Mouse (Mus musculus): ENCODE results near the gene Dnah9. TPM values are rescaled to one million over a fixed set of nuclear protein-coding genes. Genes with fewer than 3 reads are reported as not detected.
A peak's percentile ranks its signal among the peaks of the same experiment; 100 is the strongest.

The Dnah9 gene
- total and polyA plus RNA-seq, 2 experiments from 2014 or later = 2.3 to 4.9 TPM

- DNase-seq (ENCODE audit: low spot score) = no peak
- Histone ChIP-seq H3K9me3 (ENCODE audit: low read length) (no peaks in the 10 kb centered on the region), H3K36me3 (ENCODE audit: insufficient read depth, low read length) (no peaks in the 10 kb centered on the region), H3K9ac (replicated peaks; ENCODE audit: low read length, poor library complexity, severe bottlenecking) (no peak overlapping the region), H3K4me3 (ENCODE audit: low read depth, low read length) (no peak overlapping the region), H3K27me3 (ENCODE audit: insufficient read depth, low read length) (no peaks in the 10 kb centered on the region), H3K4me1 (ENCODE audit: insufficient read depth, low read length) (no peaks in the 10 kb centered on the region), H3K4me2 (ENCODE audit: low read depth, low read length, poor library complexity, severe bottlenecking) (no peak overlapping the region), H3K27ac (ENCODE audit: low read depth, low read length) (no peak overlapping the region)
- no peak for ATAC-seq (ENCODE audit: low FRiP score)
- WGBS = 72% methylated on average over 10 of the region's 10 CpGs
- peak; percentile 38 for TF ChIP-seq CTCF (IDR thresholded peaks at IDR 0.05)
Observed at GRCm38 (mm10) chr11:65918480-65919236, 249.7 kb downstream of the Dnah9 start.

- Histone ChIP-seq H3K9ac (replicated peaks; ENCODE audit: low read length, poor library complexity, severe bottlenecking) (no peak overlapping the region), H3K27ac (ENCODE audit: low read depth, low read length) (no peak overlapping the region), H3K36me3 (ENCODE audit: insufficient read depth, low read length) (no peaks in the 10 kb centered on the region), H3K9me3 (ENCODE audit: low read length) (no peaks in the 10 kb centered on the region), H3K4me3 (ENCODE audit: low read depth, low read length) (no peak overlapping the region), H3K4me2 (ENCODE audit: low read depth, low read length, poor library complexity, severe bottlenecking) (no peak overlapping the region), H3K27me3 (ENCODE audit: insufficient read depth, low read length) (no peaks in the 10 kb centered on the region), H3K4me1 (ENCODE audit: insufficient read depth, low read length) (no peaks in the 10 kb centered on the region)
- ATAC-seq (ENCODE audit: low FRiP score) (no peak), DNase-seq (ENCODE audit: low spot score) (no peak)
- TF ChIP-seq CTCF (IDR thresholded peaks at IDR 0.05) = no peak
- 89% methylated on average over 4 of the region's 4 CpGs for WGBS
Observed at GRCm38 (mm10) chr11:65909195-65909594, 259.2 kb downstream of the Dnah9 start.

- 67% methylated on average over 2 of the region's 2 CpGs for WGBS
- Histone ChIP-seq H3K27me3 (ENCODE audit: insufficient read depth, low read length) (no peaks in the 10 kb centered on the region), H3K27ac (ENCODE audit: low read depth, low read length) (no peak overlapping the region), H3K4me1 (ENCODE audit: insufficient read depth, low read length) (no peaks in the 10 kb centered on the region), H3K9me3 (ENCODE audit: low read length) (no peaks in the 10 kb centered on the region), H3K4me2 (ENCODE audit: low read depth, low read length, poor library complexity, severe bottlenecking) (no peak overlapping the region), H3K36me3 (ENCODE audit: insufficient read depth, low read length) (no peaks in the 10 kb centered on the region), H3K9ac (replicated peaks; ENCODE audit: low read length, poor library complexity, severe bottlenecking) (no peak overlapping the region), H3K4me3 (ENCODE audit: low read depth, low read length) (no peak overlapping the region)
- TF ChIP-seq CTCF (IDR thresholded peaks at IDR 0.05) = peak; percentile 83
- DNase-seq (ENCODE audit: low spot score) (peak; percentile 79), ATAC-seq (ENCODE audit: low FRiP score) (no peak)
Observed at GRCm38 (mm10) chr11:65905487-65905886, 262.9 kb downstream of the Dnah9 start.

- no peak overlapping the region for H3K27ac ChIP-seq (ENCODE audit: low read depth, low read length)
- no peak for TF ChIP-seq CTCF (IDR thresholded peaks at IDR 0.05)
- no peaks in the 10 kb centered on the region for H3K9me3 ChIP-seq (ENCODE audit: low read length)
- H3K9ac ChIP-seq (replicated peaks; ENCODE audit: low read length, poor library complexity, severe bottlenecking) = no peak overlapping the region
- DNase-seq (ENCODE audit: low spot score) (no peak), ATAC-seq (ENCODE audit: low FRiP score) (no peak)
- no peaks in the 10 kb centered on the region for H3K27me3 ChIP-seq (ENCODE audit: insufficient read depth, low read length)
- H3K36me3 ChIP-seq (ENCODE audit: insufficient read depth, low read length) = no peaks in the 10 kb centered on the region
- no peak overlapping the region for H3K4me2 ChIP-seq (ENCODE audit: low read depth, low read length, poor library complexity, severe bottlenecking)
- 78% methylated on average over 2 of the region's 2 CpGs for WGBS
- H3K4me3 ChIP-seq (ENCODE audit: low read depth, low read length) = no peak overlapping the region
- H3K4me1 ChIP-seq (ENCODE audit: insufficient read depth, low read length) = no peaks in the 10 kb centered on the region
Observed at GRCm38 (mm10) chr11:65903944-65904343, 264.4 kb downstream of the Dnah9 start.

GRCm38 (mm10) chr11:65881465-65881864 is 286.9 kb downstream of the Dnah9 start:
- Histone ChIP-seq H3K27ac (ENCODE audit: low read depth, low read length) (no peak overlapping the region), H3K9me3 (ENCODE audit: low read length) (no peaks in the 10 kb centered on the region), H3K4me1 (ENCODE audit: insufficient read depth, low read length) (no peaks in the 10 kb centered on the region), H3K4me3 (ENCODE audit: low read depth, low read length) (no peak overlapping the region), H3K9ac (replicated peaks; ENCODE audit: low read length, poor library complexity, severe bottlenecking) (no peak overlapping the region), H3K4me2 (ENCODE audit: low read depth, low read length, poor library complexity, severe bottlenecking) (no peak overlapping the region), H3K36me3 (ENCODE audit: insufficient read depth, low read length) (no peaks in the 10 kb centered on the region), H3K27me3 (ENCODE audit: insufficient read depth, low read length) (no peaks in the 10 kb centered on the region)
- ATAC-seq (ENCODE audit: low FRiP score) (no peak), DNase-seq (ENCODE audit: low spot score) (no peak)
- WGBS = 88% methylated on average over 2 of the region's 2 CpGs
- TF ChIP-seq CTCF (IDR thresholded peaks at IDR 0.05) = no peak

GRCm38 (mm10) chr11:65877146-65877775 is 291.1 kb downstream of the Dnah9 start:
- Histone ChIP-seq H3K4me3 (ENCODE audit: low read depth, low read length) (no peak overlapping the region), H3K36me3 (ENCODE audit: insufficient read depth, low read length) (no peaks in the 10 kb centered on the region), H3K27me3 (ENCODE audit: insufficient read depth, low read length) (no peaks in the 10 kb centered on the region), H3K27ac (ENCODE audit: low read depth, low read length) (no peak overlapping the region), H3K4me1 (ENCODE audit: insufficient read depth, low read length) (no peaks in the 10 kb centered on the region), H3K4me2 (ENCODE audit: low read depth, low read length, poor library complexity, severe bottlenecking) (no peak overlapping the region), H3K9me3 (ENCODE audit: low read length) (no peaks in the 10 kb centered on the region), H3K9ac (replicated peaks; ENCODE audit: low read length, poor library complexity, severe bottlenecking) (no peak overlapping the region)
- no peak for TF ChIP-seq CTCF (IDR thresholded peaks at IDR 0.05)
- ATAC-seq (ENCODE audit: low FRiP score) (no peak), DNase-seq (ENCODE audit: low spot score) (peak; percentile 14)
- 59% methylated on average over 1 of the region's 1 CpGs for WGBS
